Mouse (Mus musculus): ENCODE data around the gene Rragc.
"Not testable (repeated sequence)": the region's sequence is repeated elsewhere in the genome, so short reads cannot be mapped to it uniquely, and the experiment has no call there.

The Rragc gene

GRCm38 (mm10) chr4:123916748-123917547 is at the start of gene Rragc:
TSS of gene Rragc (plus strand) at chr4:123917446.
- peak; percentile 99 for DNase-seq (ENCODE audit: low spot score)

GRCm38 (mm10) chr4:123893726-123894125 is 23.5 kb upstream of the Rragc start:
- DNase-seq (ENCODE audit: low spot score): no peak

- DNase-seq (ENCODE audit: low spot score): no peak
These were observed 23.0 kb upstream of the Rragc start for GRCm38 (mm10) chr4:123894295-123894694.

GRCm38 (mm10) chr4:123898696-123899095 is 18.6 kb upstream of the Rragc start:
- DNase-seq (ENCODE audit: low spot score): peak; percentile 78

GRCm38 (mm10) chr4:123903432-123903831 is 13.8 kb upstream of the Rragc start:
- no peak for DNase-seq (ENCODE audit: low spot score)

- DNase-seq (ENCODE audit: low spot score): peak; percentile 99
These were observed 12.7 kb upstream of the Rragc start, which contains the start of gene Mycbp for GRCm38 (mm10) chr4:123904333-123905125. TSS of gene Mycbp (plus strand) at chr4:123904832.

GRCm38 (mm10) chr4:123905126-123905668 is 12.0 kb upstream of the Rragc start:
- peak; percentile 55 for DNase-seq (ENCODE audit: low spot score)

GRCm38 (mm10) chr4:123911503-123911902 is 5.7 kb upstream of the Rragc start:
- no peak for DNase-seq (ENCODE audit: low spot score)

- no peak for DNase-seq (ENCODE audit: low spot score)
These were observed 4.8 kb upstream of the Rragc start for GRCm38 (mm10) chr4:123912431-123912830.

- peak; percentile 48 for DNase-seq (ENCODE audit: low spot score)
These were observed 398 bp downstream of the Rragc start, which contains the start of gene 4930535I16Rik for GRCm38 (mm10) chr4:123917548-123918140. TSS of gene 4930535I16Rik (minus strand) at chr4:123918022.

- DNase-seq (ENCODE audit: low spot score): no peak
These were observed 1.6 kb downstream of the Rragc start for GRCm38 (mm10) chr4:123918851-123919250.

GRCm38 (mm10) chr4:123921055-123921565 is 3.9 kb downstream of the Rragc start:
- DNase-seq (ENCODE audit: low spot score): no peak

GRCm38 (mm10) chr4:123927961-123928360 is 10.7 kb downstream of the Rragc start:
- DNase-seq (ENCODE audit: low spot score): no peak

GRCm38 (mm10) chr4:123929994-123930393 is 12.7 kb downstream of the Rragc start:
- no peak for DNase-seq (ENCODE audit: low spot score)

- no peak for DNase-seq (ENCODE audit: low spot score)
These were observed 17.1 kb downstream of the Rragc start for GRCm38 (mm10) chr4:123934306-123934705.

- DNase-seq (ENCODE audit: low spot score): no peak
These were observed 18.8 kb downstream of the Rragc start for GRCm38 (mm10) chr4:123936059-123936458.

- peak; percentile 90 for DNase-seq (ENCODE audit: low spot score)
These were observed 22.6 kb downstream of the Rragc start for GRCm38 (mm10) chr4:123939838-123940237.

- not testable (repeated sequence) for DNase-seq (ENCODE audit: low spot score)
These were observed 23.6 kb downstream of the Rragc start for GRCm38 (mm10) chr4:123940878-123941277.

- no peak for DNase-seq (ENCODE audit: low spot score)
These were observed 29.5 kb downstream of the Rragc start for GRCm38 (mm10) chr4:123946701-123947100.

GRCm38 (mm10) chr4:123947149-123947548 is 29.9 kb downstream of the Rragc start:
- no peak for DNase-seq (ENCODE audit: low spot score)

GRCm38 (mm10) chr4:123948901-123949300 is 31.7 kb downstream of the Rragc start:
- DNase-seq (ENCODE audit: low spot score): no peak

GRCm38 (mm10) chr4:123949649-123950048 is 32.4 kb downstream of the Rragc start:
- no peak for DNase-seq (ENCODE audit: low spot score)

Measured in embryo, embryonic 10.5 days (tissue).